Mouse (Mus musculus) MEL (cell line): Measurements from ENCODE around the gene Tmem95.

Source experiments
- CTCF ChIP-seq, 3 experiments: IDR thresholded peaks in 2 of 3; conservative IDR thresholded peaks in 1 of 3; 2 replicates each; pipeline ENCODE4 v1.5.1; 2011 to 2012; ENCODE audit warnings: low read length in 3 of 3, low read depth in 2 of 3, mild to moderate bottlenecking in 2 of 3, improper control_type of control experiment in 1 of 3, inconsistent platforms in 1 of 3, mixed read lengths in 1 of 3, moderate library complexity in 1 of 3; ENCODE audit not compliant: control insufficient read depth in 1 of 3, insufficient read depth in 1 of 3, poor library complexity in 1 of 3, severe bottlenecking in 1 of 3
- EP300 ChIP-seq, 2 experiments: IDR thresholded peaks; 2 replicates each; pipeline ENCODE4 v1.6.1; 2011; ENCODE audit warnings: improper control_type of control experiment in 2 of 2, low read length in 2 of 2, low read depth in 1 of 2, mild to moderate bottlenecking in 1 of 2
- ETS1 ChIP-seq: IDR thresholded peaks from 2 replicates; pipeline ENCODE4 v1.6.1; 2012; ENCODE audit warnings: low read depth, mild to moderate bottlenecking, inconsistent platforms, low read length, improper control_type of control experiment, moderate library complexity
- HCFC1 ChIP-seq: IDR thresholded peaks from 2 replicates; pipeline ENCODE4 v1.6.1; 2012; ENCODE audit warnings: low read depth, mild to moderate bottlenecking, inconsistent platforms, low read length, improper control_type of control experiment, moderate library complexity
- JUND ChIP-seq: IDR thresholded peaks from 2 replicates; pipeline ENCODE4 v1.6.1; 2011; ENCODE audit warnings: low read depth, mild to moderate bottlenecking, improper control_type of control experiment, low read length
- MAX ChIP-seq: IDR thresholded peaks from 2 replicates; pipeline ENCODE4 v1.6.1; 2011; ENCODE audit warnings: low read length, improper control_type of control experiment
- POLR2A ChIP-seq, 2 experiments: IDR thresholded peaks; 2 replicates each; pipeline ENCODE4 v1.6.1; 2011 to 2012; ENCODE audit warnings: low read length in 2 of 2, mild to moderate bottlenecking in 2 of 2, control low read depth in 1 of 2, improper control_type of control experiment in 1 of 2, low read depth in 1 of 2, moderate library complexity in 1 of 2; ENCODE audit not compliant: control insufficient read depth in 1 of 2, insufficient read depth in 1 of 2, poor library complexity in 1 of 2
- SMC3 ChIP-seq: IDR thresholded peaks from 2 replicates; pipeline ENCODE4 v1.6.1; 2011; ENCODE audit warnings: low read depth, low read length, improper control_type of control experiment
- TCF12 ChIP-seq: IDR thresholded peaks from 2 replicates; pipeline ENCODE4 v1.6.1; 2014; ENCODE audit warnings: low read depth, mild to moderate bottlenecking, inconsistent platforms, low read length, improper control_type of control experiment, moderate library complexity
- USF2 ChIP-seq, 2 experiments: IDR thresholded peaks; 2 replicates each; pipeline ENCODE4 v1.6.1; 2011 to 2012; ENCODE audit warnings: improper control_type of control experiment in 2 of 2, low read length in 2 of 2, borderline replicate concordance in 1 of 2, inconsistent platforms in 1 of 2, low read depth in 1 of 2, mild to moderate bottlenecking in 1 of 2; ENCODE audit not compliant: insufficient read depth in 1 of 2

GRCm38 (mm10) chr11:69904311-69904710 lies 26.5 kb upstream of the Tmem95 start:
- TF ChIP-seq CTCF (IDR thresholded peaks at IDR 0.05 in 2 of 3, conservative IDR thresholded peaks at IDR 0.05 in 1 of 3; ENCODE audit: control insufficient read depth in 1 of 3, insufficient read depth in 1 of 3, low read depth in 2 of 3, low read length in 3 of 3, poor library complexity in 1 of 3, severe bottlenecking in 1 of 3) (no peak), EP300 (IDR thresholded peaks at IDR 0.05; ENCODE audit: low read depth in 1 of 2, low read length in 2 of 2) (no peak), POLR2A (IDR thresholded peaks at IDR 0.05; ENCODE audit: control insufficient read depth in 1 of 2, insufficient read depth in 1 of 2, low read depth in 1 of 2, low read length in 2 of 2, poor library complexity in 1 of 2) (no peak), HCFC1 (no peak), USF2 (IDR thresholded peaks at IDR 0.05; ENCODE audit: borderline replicate concordance in 1 of 2, insufficient read depth in 1 of 2, low read depth in 1 of 2, low read length in 2 of 2) (no peak), ETS1 (no peak), JUND (no peak), SMC3 (no peak), MAX (no peak), TCF12 (no peak)
